Mouse (Mus musculus): ENCODE results near the gene Usp17lc. TPM values are rescaled to one million over a fixed set of nuclear protein-coding genes. Genes with fewer than 3 reads are reported as not detected.
"Not testable (repeated sequence)": the region's sequence is repeated elsewhere in the genome, so short reads cannot be mapped to it uniquely, and the experiment has no call there.

The Usp17lc gene
- not detected for polyA plus RNA-seq (2017; shearing (Covaris generic))

- ATAC-seq = not testable (repeated sequence)
These were observed at the start of gene Usp17lc for GRCm38 (mm10) chr7:103414772-103415171. Gene Usp17lc (plus strand): TSS chr7:103415072.

- no peak for ATAC-seq
These were observed 28.8 kb upstream of the Usp17lc start, which contains the start of gene Olfr603 for GRCm38 (mm10) chr7:103386077-103386476. Gene Olfr603 (minus strand): TSS chr7:103386177.

DNA sequence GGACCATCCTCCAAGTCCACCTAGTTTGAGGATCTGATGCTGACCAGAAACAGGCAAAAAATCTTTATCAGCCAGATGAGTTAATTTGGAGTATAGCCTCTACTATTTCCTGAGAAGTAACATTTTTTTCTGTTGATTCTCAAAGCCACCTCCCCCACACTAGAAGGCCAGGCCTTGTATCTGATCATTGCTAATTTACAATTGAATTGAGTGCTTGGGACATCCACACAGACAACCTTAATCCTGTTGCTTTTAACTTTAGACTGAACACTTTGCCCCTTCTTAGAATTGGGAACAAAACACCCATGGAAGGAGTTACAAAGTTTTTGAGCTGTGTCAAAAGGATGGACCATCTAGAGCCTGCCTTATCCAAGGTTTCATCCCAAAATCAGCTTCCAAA lies 17.1 kb upstream of the Usp17lc start:
- no peak for ATAC-seq

- ATAC-seq = no peak
These were observed 15.9 kb upstream of the Usp17lc start for GRCm38 (mm10) chr7:103398981-103399380.

- ATAC-seq = not testable (repeated sequence)
These were observed 8.3 kb upstream of the Usp17lc start for GRCm38 (mm10) chr7:103406521-103407055.

GRCm38 (mm10) chr7:103445339-103445738 lies 30.5 kb downstream of the Usp17lc start, which contains the start of gene Olfr605:
Gene Olfr605 (minus strand): TSS chr7:103445439.
- ATAC-seq = no peak

- ATAC-seq = no peak
These were observed 33.9 kb downstream of the Usp17lc start, which contains the start of gene Olfr606 for GRCm38 (mm10) chr7:103448746-103449145. Gene Olfr606 (plus strand): TSS chr7:103449046.

DNA sequence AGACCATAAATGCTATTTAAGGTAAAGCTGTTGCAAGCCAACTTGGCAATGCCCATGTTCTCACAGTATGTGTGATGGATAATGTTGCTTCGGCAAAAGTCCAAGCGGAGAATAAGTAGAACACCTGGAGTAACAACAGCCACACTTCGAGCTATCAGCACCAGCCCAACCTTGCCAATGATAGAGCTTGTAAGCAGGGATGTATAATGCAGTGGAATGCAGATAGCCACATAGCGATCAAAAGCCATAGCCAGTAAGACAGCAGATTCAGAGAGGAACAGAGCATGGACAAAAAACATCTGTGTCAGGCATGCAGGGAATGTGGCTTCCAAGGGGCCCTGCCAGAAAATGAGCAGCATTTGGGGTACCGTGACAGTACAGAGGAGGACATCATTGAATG lies 45.7 kb downstream of the Usp17lc start:
- ATAC-seq = no peak

Other genes starting within 250 kb of the Usp17lc start
- under 1 TPM in 1 of 3 experiments, not detected in 2; 0.28 TPM for gene Olfr591, start 236.7 kb upstream of the Usp17lc start, polyA plus RNA-seq (2017; shearing (Covaris generic))
- gene Olfr592, start 230.3 kb upstream of the Usp17lc start, polyA plus RNA-seq (2017; shearing (Covaris generic)) = under 1 TPM in 1 of 3 experiments, not detected in 2; 0.06 TPM
- not detected for gene Olfr593, start 203.2 kb upstream of the Usp17lc start, polyA plus RNA-seq (2017; shearing (Covaris generic))
- not detected for gene Olfr594, start 198.1 kb upstream of the Usp17lc start, polyA plus RNA-seq (2017; shearing (Covaris generic))
- not detected for gene Usp17ld, start 162.6 kb upstream of the Usp17lc start, polyA plus RNA-seq (2017; shearing (Covaris generic))
- not detected for gene Olfr596, start 109.4 kb upstream of the Usp17lc start, polyA plus RNA-seq (2017; shearing (Covaris generic))
- gene Olfr597, start 98.8 kb upstream of the Usp17lc start, polyA plus RNA-seq (2017; shearing (Covaris generic)) = under 1 TPM in 1 of 3 experiments, not detected in 2; 0.18 TPM
- gene Olfr598, start 91.5 kb upstream of the Usp17lc start, polyA plus RNA-seq (2017; shearing (Covaris generic)) = not detected
- not detected for gene Olfr599, start 79.2 kb upstream of the Usp17lc start, polyA plus RNA-seq (2017; shearing (Covaris generic))
- not detected for gene Olfr600, start 65.4 kb upstream of the Usp17lc start, polyA plus RNA-seq (2017; shearing (Covaris generic))
- not detected for gene Olfr601, start 52.4 kb upstream of the Usp17lc start, polyA plus RNA-seq (2017; shearing (Covaris generic))
- gene Olfr603, start 28.9 kb upstream of the Usp17lc start, polyA plus RNA-seq (2017; shearing (Covaris generic)) = not detected
- not detected for gene Olfr605, start 30.4 kb downstream of the Usp17lc start, polyA plus RNA-seq (2017; shearing (Covaris generic))
- not detected for gene Olfr606, start 34.0 kb downstream of the Usp17lc start, polyA plus RNA-seq (2017; shearing (Covaris generic))
- gene Olfr607, start 49.1 kb downstream of the Usp17lc start, polyA plus RNA-seq (2017; shearing (Covaris generic)) = under 1 TPM in 1 of 3 experiments, not detected in 2; 0.09 TPM
- not detected for gene Olfr608, start 54.8 kb downstream of the Usp17lc start, polyA plus RNA-seq (2017; shearing (Covaris generic))
- not detected for gene Olfr609, start 83.0 kb downstream of the Usp17lc start, polyA plus RNA-seq (2017; shearing (Covaris generic))
- not detected for gene Olfr610, start 97.0 kb downstream of the Usp17lc start, polyA plus RNA-seq (2017; shearing (Covaris generic))
- gene Olfr611, start 105.8 kb downstream of the Usp17lc start, polyA plus RNA-seq (2017; shearing (Covaris generic)) = not detected
- gene Olfr612, start 127.6 kb downstream of the Usp17lc start, polyA plus RNA-seq (2017; shearing (Covaris generic)) = not detected
- gene Olfr613, start 133.0 kb downstream of the Usp17lc start, polyA plus RNA-seq (2017; shearing (Covaris generic)) = not detected
- gene Olfr615, start 141.0 kb downstream of the Usp17lc start, polyA plus RNA-seq (2017; shearing (Covaris generic)) = not detected
- not detected for gene Olfr616, start 154.1 kb downstream of the Usp17lc start, polyA plus RNA-seq (2017; shearing (Covaris generic))
- not detected for gene Olfr617, start 158.0 kb downstream of the Usp17lc start, polyA plus RNA-seq (2017; shearing (Covaris generic))
- not detected for gene Olfr618, start 175.0 kb downstream of the Usp17lc start, polyA plus RNA-seq (2017; shearing (Covaris generic))
- gene Olfr619, start 185.5 kb downstream of the Usp17lc start, polyA plus RNA-seq (2017; shearing (Covaris generic)) = not detected
- under 1 TPM in 2 of 3 experiments, not detected in 1; 0.18 to 0.95 TPM for gene Olfr620, start 197.5 kb downstream of the Usp17lc start, polyA plus RNA-seq (2017; shearing (Covaris generic))
- not detected for gene Olfr622, start 227.6 kb downstream of the Usp17lc start, polyA plus RNA-seq (2017; shearing (Covaris generic))
- gene Olfr623, start 248.6 kb downstream of the Usp17lc start, polyA plus RNA-seq (2017; shearing (Covaris generic)) = not detected

All from inflammation-experienced regulatory T-cells, adult 6 months (primary cell).